Mouse (Mus musculus) adrenal gland, postnatal 14 days (tissue): ENCODE data around the gene Appl2. TPM values are rescaled to one million over a fixed set of nuclear protein-coding genes. Genes with fewer than 3 reads are reported as not detected.

Experiments
- DNase-seq: peaks from one replicate; pipeline ENCODE4 v3.0.0; 2021; ENCODE audit warnings: mixed read lengths
- total RNA-seq: library from RNA; stranded (reverse); gene quantifications from 2 replicates; pipeline ENCODE4 v1.2.3, GENCODE M21; 2021

Gene Appl2
- total RNA-seq, 1 experiment from 2014 or later, result 81.7 TPM

DNA sequence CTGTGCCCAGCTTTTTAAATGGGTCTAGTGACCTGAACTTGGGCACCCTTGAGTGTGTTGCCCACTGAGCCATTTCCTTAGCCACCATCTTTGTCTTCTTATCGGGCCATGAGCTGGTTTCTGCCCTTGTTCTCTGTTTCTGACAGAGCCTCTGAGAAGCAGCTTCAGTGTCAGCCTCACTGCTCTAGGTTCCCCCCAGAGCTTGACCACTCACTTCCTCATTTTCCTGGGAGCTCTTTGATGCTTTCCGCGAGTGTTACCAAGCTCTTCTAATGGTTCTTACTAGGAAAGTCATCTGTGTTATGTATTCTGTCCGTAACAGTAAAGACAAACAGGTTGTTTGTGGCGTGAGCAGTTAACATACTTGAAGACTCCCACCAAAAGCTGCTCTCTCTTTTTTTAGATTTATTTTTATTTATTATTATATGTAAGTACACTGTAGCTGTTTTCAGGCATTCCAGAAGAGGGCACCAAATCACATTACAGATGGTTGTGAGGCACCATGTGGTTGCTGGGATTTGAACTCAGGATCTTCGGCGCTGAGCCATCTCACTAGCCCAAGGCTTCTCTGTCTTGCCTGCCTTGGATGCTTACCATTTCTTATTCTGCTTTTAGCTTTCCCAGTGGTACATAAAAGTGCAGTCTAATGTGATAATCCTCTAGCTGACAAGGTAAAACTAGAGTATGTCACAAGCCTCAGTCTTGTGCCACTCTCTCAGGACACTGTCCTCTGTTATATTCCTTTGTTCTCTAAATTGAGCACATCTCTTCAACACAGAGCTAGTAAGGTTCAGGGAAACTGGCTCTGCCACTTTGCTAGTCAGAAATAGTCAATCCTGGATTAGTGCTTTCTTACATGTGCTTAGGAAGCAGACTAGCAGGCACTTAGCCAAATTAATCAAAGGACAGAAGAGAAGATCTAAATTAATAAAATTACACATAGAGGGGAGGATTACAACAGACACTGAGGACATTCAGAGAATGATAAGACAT is 82.8 kb downstream of the Appl2 start:
- DNase-seq, result no peak

- no peak for DNase-seq
Measured at GRCm38 (mm10) chr10:83563005-83563404, 85.5 kb downstream of the Appl2 start.

Other genes with a start within 250 kb of the Appl2 start
- 0.74 and 0.90 TPM in 2 replicates for gene Aldh1l2, start 114.6 kb downstream of the Appl2 start, total RNA-seq
- 20.9 and 22.0 TPM in 2 replicates for gene Washc4, start 105.0 kb downstream of the Appl2 start, total RNA-seq
- 14.7 and 16.0 TPM in 2 replicates for gene 1500009L16Rik, start 74.1 kb upstream of the Appl2 start, total RNA-seq